Mouse (Mus musculus) megakaryocyte, embryonic 14.5 days (primary cell): ENCODE measurements around the gene Zfp689.

Experiments
- FLI1 ChIP-seq: IDR thresholded peaks from 2 replicates; pipeline ENCODE4 v1.6.1; 2012; ENCODE audit warnings: low read length, inconsistent platforms, mixed read lengths
- GATA1 ChIP-seq: IDR thresholded peaks from 3 replicates; pipeline ENCODE4 v1.6.1; 2012; ENCODE audit warnings: mixed read lengths, low read length, inconsistent platforms, borderline replicate concordance

GRCm38 (mm10) chr7:127425291-127425690, 23.7 kb downstream of the Zfp689 start:
- TF ChIP-seq GATA1 (no peak), FLI1 (no peak)
